Mouse (Mus musculus) hindbrain, embryonic 10.5 days (tissue): ENCODE results near the gene Golga4. TPM values are rescaled to one million over a fixed set of nuclear protein-coding genes. Genes with fewer than 3 reads are reported as not detected.

Source experiments
- DNase-seq: peaks from one replicate; pipeline ENCODE4 v3.0.0-alpha.2; 2017; ENCODE audit warnings: low spot score
- H3K27ac ChIP-seq: fragments of 300-500 bp; sonication (generic); 2 replicates; pipeline ENCODE4 v1.5.1; 2016; ENCODE audit warnings: mild to moderate bottlenecking, moderate library complexity
- H3K27me3 ChIP-seq: fragments of 300-500 bp; sonication (generic); 2 replicates; pipeline ENCODE4 v1.6.1; 2016; ENCODE audit warnings: mild to moderate bottlenecking; ENCODE audit not compliant: poor library complexity, insufficient read depth, severe bottlenecking
- H3K36me3 ChIP-seq: fragments of 300-500 bp; sonication (generic); 2 replicates; pipeline ENCODE4 v1.6.1; 2016; ENCODE audit warnings: mild to moderate bottlenecking, moderate library complexity
- H3K4me1 ChIP-seq: fragments of 300-500 bp; sonication (generic); replicated peaks from 2 replicates; pipeline ENCODE4 v1.6.1; 2016; ENCODE audit warnings: mild to moderate bottlenecking
- H3K4me3 ChIP-seq: fragments of 300-500 bp; sonication (generic); 2 replicates; pipeline ENCODE4 v1.5.1; 2016; ENCODE audit warnings: mild to moderate bottlenecking, moderate library complexity
- H3K9me3 ChIP-seq: fragments of 300-500 bp; sonication (generic); 2 replicates; pipeline ENCODE4 v1.6.1; 2016; ENCODE audit warnings: mild to moderate bottlenecking, moderate library complexity
- WGBS: fragments of 180-500 bp; shearing (Covaris S2); methylation state at CpG from one replicate; pipeline ENCODE4 v1.1.7; 2016; 5-methylcytosine and 5-hydroxymethylcytosine counted together
- polyA plus RNA-seq: library from polyadenylated mRNA; unstranded; fragments of >200 nt; fragmentation: Nextera tagmentation; extraction: Ambion mirVana; gene quantifications from 2 replicates; pipeline ENCODE4 v1.2.1, GENCODE M21; 2016

Golga4 gene
- polyA plus RNA-seq, 1 experiment from 2014 or later: 34.2 TPM

- Histone ChIP-seq H3K4me1 (peaks cover 44% of the 10 kb centered on the region), H3K4me3 (no peak overlapping the region), H3K27ac (no peak overlapping the region), H3K27me3 (peaks cover 77% of the 10 kb centered on the region), H3K36me3 (no peaks in the 10 kb centered on the region), H3K9me3 (no peaks in the 10 kb centered on the region)
- 32% methylated on average over 4 of the region's 4 CpGs for WGBS
- DNase-seq: no peak
Measured at GRCm38 (mm10) chr9:118608556-118608955, 102.5 kb downstream of the Golga4 start.

GRCm38 (mm10) chr9:118610060-118610459 lies 104.0 kb downstream of the Golga4 start:
- no peak for DNase-seq
- Histone ChIP-seq H3K27me3 (peaks cover 74% of the 10 kb centered on the region), H3K36me3 (no peaks in the 10 kb centered on the region), H3K9me3 (no peaks in the 10 kb centered on the region), H3K27ac (no peak overlapping the region), H3K4me1 (peaks cover 51% of the 10 kb centered on the region), H3K4me3 (no peak overlapping the region)
- 65% methylated on average over 10 of the region's 10 CpGs for WGBS

GRCm38 (mm10) chr9:118611111-118611541 lies 105.1 kb downstream of the Golga4 start:
- Histone ChIP-seq H3K36me3 (no peaks in the 10 kb centered on the region), H3K27ac (no peak overlapping the region), H3K4me1 (peaks cover 51% of the 10 kb centered on the region), H3K4me3 (no peak overlapping the region), H3K9me3 (no peaks in the 10 kb centered on the region), H3K27me3 (peaks cover 67% of the 10 kb centered on the region)
- WGBS: 57% methylated on average over 14 of the region's 14 CpGs
- no peak for DNase-seq

GRCm38 (mm10) chr9:118611958-118612581 lies 106.0 kb downstream of the Golga4 start:
- Histone ChIP-seq H3K36me3 (no peaks in the 10 kb centered on the region), H3K9me3 (no peaks in the 10 kb centered on the region), H3K4me1 (peaks cover 49% of the 10 kb centered on the region), H3K27me3 (peaks cover 67% of the 10 kb centered on the region), H3K4me3 (no peak overlapping the region), H3K27ac (no peak overlapping the region)
- 65% methylated on average over 20 of the region's 20 CpGs for WGBS
- DNase-seq: no peak

GRCm38 (mm10) chr9:118617237-118617636 lies 111.2 kb downstream of the Golga4 start:
- H3K27me3 ChIP-seq: peaks cover 27% of the 10 kb centered on the region
- H3K36me3 ChIP-seq: no peaks in the 10 kb centered on the region
- no peak overlapping the region for H3K4me3 ChIP-seq
- H3K4me1 ChIP-seq: peaks cover 36% of the 10 kb centered on the region
- no peak for DNase-seq
- WGBS: 78% methylated on average over 5 of the region's 5 CpGs
- no peaks in the 10 kb centered on the region for H3K9me3 ChIP-seq
- H3K27ac ChIP-seq: no peak overlapping the region

- no peak overlapping the region for H3K4me3 ChIP-seq
- H3K4me1 ChIP-seq: peaks cover 33% of the 10 kb centered on the region
- H3K27ac ChIP-seq: no peak overlapping the region; the same call in 1 of the 2 replicates
- WGBS: 90% methylated on average over 3 of the region's 3 CpGs
- peaks cover 11% of the 10 kb centered on the region for H3K27me3 ChIP-seq
- H3K9me3 ChIP-seq: no peaks in the 10 kb centered on the region
- H3K36me3 ChIP-seq: no peaks in the 10 kb centered on the region
- no peak for DNase-seq
Measured at GRCm38 (mm10) chr9:118618732-118619250, 112.7 kb downstream of the Golga4 start.

- Histone ChIP-seq H3K4me3 (no peak overlapping the region), H3K9me3 (no peaks in the 10 kb centered on the region), H3K36me3 (no peaks in the 10 kb centered on the region), H3K4me1 (peaks cover 47% of the 10 kb centered on the region), H3K27ac (no peak overlapping the region), H3K27me3 (peaks cover 8% of the 10 kb centered on the region; the same call in 1 of the 2 replicates)
- 65% methylated on average over 4 of the region's 4 CpGs for WGBS
- no peak for DNase-seq
Measured at GRCm38 (mm10) chr9:118620807-118621206, 114.7 kb downstream of the Golga4 start.

GRCm38 (mm10) chr9:118621691-118622090 lies 115.6 kb downstream of the Golga4 start:
- 88% methylated on average over 6 of the region's 6 CpGs for WGBS
- Histone ChIP-seq H3K36me3 (no peaks in the 10 kb centered on the region), H3K4me1 (peaks cover 45% of the 10 kb centered on the region)

GRCm38 (mm10) chr9:118622376-118623166 lies 116.5 kb downstream of the Golga4 start:
- H3K4me1 ChIP-seq: peaks cover 44% of the 10 kb centered on the region
- H3K36me3 ChIP-seq: peaks cover 5% of the 10 kb centered on the region; the same call in 1 of the 2 replicates
- 88% methylated on average over 18 of the region's 18 CpGs for WGBS
- no peak overlapping the region for H3K27ac ChIP-seq
- H3K4me3 ChIP-seq: no peak overlapping the region
- peaks cover 8% of the 10 kb centered on the region; the same call in 1 of the 2 replicates for H3K27me3 ChIP-seq
- H3K9me3 ChIP-seq: no peaks in the 10 kb centered on the region
- DNase-seq: no peak

More at GRCm38 (mm10) chr9:118621691-118622090, 115.6 kb downstream of the Golga4 start:
- Histone ChIP-seq H3K27ac (no peak overlapping the region), H3K4me3 (no peak overlapping the region), H3K27me3 (peaks cover 8% of the 10 kb centered on the region; the same call in 1 of the 2 replicates), H3K9me3 (no peaks in the 10 kb centered on the region)
- DNase-seq: no peak

GRCm38 (mm10) chr9:118623483-118623882 lies 117.4 kb downstream of the Golga4 start:
- no peak overlapping the region for H3K4me3 ChIP-seq
- WGBS: 64% methylated on average over 9 of the region's 9 CpGs
- H3K27me3 ChIP-seq: peaks cover 6% of the 10 kb centered on the region; the same call in 1 of the 2 replicates
- peaks cover 41% of the 10 kb centered on the region for H3K4me1 ChIP-seq
- peaks cover 5% of the 10 kb centered on the region; the same call in 1 of the 2 replicates for H3K36me3 ChIP-seq
- H3K9me3 ChIP-seq: no peaks in the 10 kb centered on the region
- no peak for DNase-seq
- peak overlapping the region; percentile 62 for H3K27ac ChIP-seq

GRCm38 (mm10) chr9:118624146-118624545 lies 118.1 kb downstream of the Golga4 start:
- DNase-seq: peak; percentile 34
- no peaks in the 10 kb centered on the region for H3K9me3 ChIP-seq
- no peak overlapping the region for H3K4me3 ChIP-seq
- peaks cover 36% of the 10 kb centered on the region for H3K4me1 ChIP-seq
- 39% methylated on average over 7 of the region's 7 CpGs for WGBS
- no peaks in the 10 kb centered on the region; the same call in 1 of the 2 replicates for H3K27me3 ChIP-seq
- peak overlapping the region; percentile 62 for H3K27ac ChIP-seq
- H3K36me3 ChIP-seq: peaks cover 5% of the 10 kb centered on the region; the same call in 1 of the 2 replicates

GRCm38 (mm10) chr9:118629763-118630379 lies 123.8 kb downstream of the Golga4 start:
- 64% methylated on average over 6 of the region's 6 CpGs for WGBS
- Histone ChIP-seq H3K9me3 (no peaks in the 10 kb centered on the region), H3K27me3 (no peaks in the 10 kb centered on the region), H3K36me3 (peaks cover 6% of the 10 kb centered on the region; the same call in 1 of the 2 replicates), H3K4me3 (no peak overlapping the region), H3K4me1 (peaks cover 28% of the 10 kb centered on the region), H3K27ac (no peak overlapping the region)
- no peak for DNase-seq
